Mouse (Mus musculus): ENCODE results near the gene Gm21974.

GRCm38 (mm10) chr7:127944614-127945013, 49.4 kb upstream of the Gm21974 start:
- TF ChIP-seq POLR2A (IDR thresholded peaks at IDR 0.05; ENCODE audit: insufficient read depth, low read depth, low read length) = no peak
- TF ChIP-seq CTCF (IDR thresholded peaks at IDR 0.05) = peak; percentile 16; the same call in 1 of the 2 replicates
- no peak for TF ChIP-seq EP300 (IDR thresholded peaks at IDR 0.05; ENCODE audit: insufficient read depth, low read depth, low read length)
